Mouse (Mus musculus) frontal cortex, adult 2 months (tissue): ENCODE measurements around the gene Ifnl3. TPM values are rescaled to one million over a fixed set of nuclear protein-coding genes. Genes with fewer than 3 reads are reported as not detected.

Experiments used
- DNase-seq, 2 experiments: peaks; one replicate each; pipeline ENCODE4 v3.0.0; 2022; ENCODE audit warnings: low spot score in 1 of 2; ENCODE audit errors: extremely low spot score in 1 of 2
- polyA plus RNA-seq: library from polyadenylated mRNA; depleted of rRNA; stranded (reverse); fragments of >200 nt; gene quantifications from 2 replicates; pipeline ENCODE4 v1.2.3, GENCODE M21; 2012

Gene Ifnl3
- polyA plus RNA-seq, 1 experiment, result not detected

- DNase-seq, result no peak
Measured at GRCm38 (mm10) chr7:28545891-28546210, 23.2 kb downstream of the Ifnl3 start.

GRCm38 (mm10) chr7:28546649-28547048 lies 24.0 kb downstream of the Ifnl3 start:
- no peak for DNase-seq

GRCm38 (mm10) chr7:28547154-28547553 lies 24.5 kb downstream of the Ifnl3 start, which contains the start of gene Nccrp1:
TSS of gene Nccrp1 (minus strand) at chr7:28547254.
- no peak for DNase-seq

GRCm38 (mm10) chr7:28547628-28548027 lies 25.0 kb downstream of the Ifnl3 start:
- no peak for DNase-seq

- no peak for DNase-seq
Measured at GRCm38 (mm10) chr7:28553076-28553475, 30.4 kb downstream of the Ifnl3 start.

GRCm38 (mm10) chr7:28555939-28556535 lies 33.4 kb downstream of the Ifnl3 start:
- DNase-seq, result no peak

- DNase-seq, result no peak
Measured at GRCm38 (mm10) chr7:28557069-28557468, 34.4 kb downstream of the Ifnl3 start.

GRCm38 (mm10) chr7:28557708-28558107 lies 35.1 kb downstream of the Ifnl3 start:
- DNase-seq, result no peak

GRCm38 (mm10) chr7:28558486-28558885 lies 35.9 kb downstream of the Ifnl3 start:
- no peak for DNase-seq

- DNase-seq, result no peak
Measured at GRCm38 (mm10) chr7:28560856-28561255, 38.2 kb downstream of the Ifnl3 start.

GRCm38 (mm10) chr7:28561967-28562366 lies 39.3 kb downstream of the Ifnl3 start:
- DNase-seq, result no peak

GRCm38 (mm10) chr7:28562371-28562770 lies 39.7 kb downstream of the Ifnl3 start:
- DNase-seq, result no peak

- no peak for DNase-seq
Measured at GRCm38 (mm10) chr7:28562951-28563350, 40.3 kb downstream of the Ifnl3 start.

- no peak for DNase-seq
Measured at GRCm38 (mm10) chr7:28565407-28565806, 42.8 kb downstream of the Ifnl3 start.

GRCm38 (mm10) chr7:28567539-28567938 lies 44.9 kb downstream of the Ifnl3 start:
- no peak for DNase-seq

GRCm38 (mm10) chr7:28568253-28568652 lies 45.6 kb downstream of the Ifnl3 start:
- peak in 1 of 2 experiments; percentile 85 for DNase-seq

GRCm38 (mm10) chr7:28570291-28570981 lies 47.8 kb downstream of the Ifnl3 start:
- peak in 1 of 2 experiments; percentile 47 for DNase-seq

- DNase-seq, result peak in 1 of 2 experiments; percentile 31
Measured at GRCm38 (mm10) chr7:28570982-28571682, 48.5 kb downstream of the Ifnl3 start.

- no peak for DNase-seq
Measured at GRCm38 (mm10) chr7:28572689-28573088, 50.1 kb downstream of the Ifnl3 start.

GRCm38 (mm10) chr7:28573236-28573635 lies 50.6 kb downstream of the Ifnl3 start:
- DNase-seq, result no peak
